Mouse (Mus musculus) MEL (cell line): Measurements from ENCODE around the gene Gamt.

Source experiments
- CTCF ChIP-seq, 3 experiments: IDR thresholded peaks in 2 of 3; conservative IDR thresholded peaks in 1 of 3; 2 replicates each; pipeline ENCODE4 v1.5.1; 2011 to 2012; ENCODE audit warnings: low read length in 3 of 3, low read depth in 2 of 3, mild to moderate bottlenecking in 2 of 3, improper control_type of control experiment in 1 of 3, inconsistent platforms in 1 of 3, mixed read lengths in 1 of 3, moderate library complexity in 1 of 3; ENCODE audit not compliant: control insufficient read depth in 1 of 3, insufficient read depth in 1 of 3, poor library complexity in 1 of 3, severe bottlenecking in 1 of 3
- E2F4 ChIP-seq: IDR thresholded peaks from 2 replicates; pipeline ENCODE4 v1.6.1; 2011; ENCODE audit warnings: low read depth, low read length, improper control_type of control experiment, borderline replicate concordance
- ELF1 ChIP-seq: IDR thresholded peaks from 2 replicates; pipeline ENCODE4 v1.6.1; 2014; ENCODE audit warnings: low read depth, mild to moderate bottlenecking, inconsistent platforms, low read length, improper control_type of control experiment, moderate library complexity
- HCFC1 ChIP-seq: IDR thresholded peaks from 2 replicates; pipeline ENCODE4 v1.6.1; 2012; ENCODE audit warnings: low read depth, mild to moderate bottlenecking, inconsistent platforms, low read length, improper control_type of control experiment, moderate library complexity
- MXI1 ChIP-seq: IDR thresholded peaks from 2 replicates; pipeline ENCODE4 v1.6.1; 2011; ENCODE audit warnings: mild to moderate bottlenecking, low read depth, low read length, improper control_type of control experiment
- MYB ChIP-seq: IDR thresholded peaks from 2 replicates; pipeline ENCODE4 v1.6.1; 2011; ENCODE audit warnings: mild to moderate bottlenecking, low read depth, low read length, improper control_type of control experiment
- NELFE ChIP-seq: IDR thresholded peaks from 2 replicates; pipeline ENCODE4 v1.6.1; 2011; ENCODE audit warnings: low read depth, low read length, improper control_type of control experiment
- NRF1 ChIP-seq: IDR thresholded peaks from 2 replicates; pipeline ENCODE4 v1.6.1; 2014; ENCODE audit warnings: low read depth, mild to moderate bottlenecking, inconsistent platforms, low read length, improper control_type of control experiment, moderate library complexity; ENCODE audit not compliant: poor library complexity, insufficient read depth, severe bottlenecking
- POLR2A ChIP-seq, 2 experiments: IDR thresholded peaks; 2 replicates each; pipeline ENCODE4 v1.6.1; 2011 to 2012; ENCODE audit warnings: low read length in 2 of 2, mild to moderate bottlenecking in 2 of 2, control low read depth in 1 of 2, improper control_type of control experiment in 1 of 2, low read depth in 1 of 2, moderate library complexity in 1 of 2; ENCODE audit not compliant: control insufficient read depth in 1 of 2, insufficient read depth in 1 of 2, poor library complexity in 1 of 2
- SIN3A ChIP-seq: IDR thresholded peaks from 2 replicates; pipeline ENCODE4 v1.6.1; 2012; ENCODE audit warnings: low read length, improper control_type of control experiment, inconsistent platforms
- UBTF ChIP-seq: IDR thresholded peaks from 2 replicates; pipeline ENCODE4 v1.6.1; 2012; ENCODE audit warnings: low read depth, mild to moderate bottlenecking, inconsistent platforms, low read length, improper control_type of control experiment, moderate library complexity, borderline replicate concordance; ENCODE audit not compliant: insufficient read depth
- USF2 ChIP-seq, 2 experiments: IDR thresholded peaks; 2 replicates each; pipeline ENCODE4 v1.6.1; 2011 to 2012; ENCODE audit warnings: improper control_type of control experiment in 2 of 2, low read length in 2 of 2, borderline replicate concordance in 1 of 2, inconsistent platforms in 1 of 2, low read depth in 1 of 2, mild to moderate bottlenecking in 1 of 2; ENCODE audit not compliant: insufficient read depth in 1 of 2
- ZC3H11A ChIP-seq: IDR thresholded peaks from 2 replicates; pipeline ENCODE4 v1.6.1; 2012; ENCODE audit warnings: low read depth, mild to moderate bottlenecking, inconsistent platforms, low read length, improper control_type of control experiment

DNA sequence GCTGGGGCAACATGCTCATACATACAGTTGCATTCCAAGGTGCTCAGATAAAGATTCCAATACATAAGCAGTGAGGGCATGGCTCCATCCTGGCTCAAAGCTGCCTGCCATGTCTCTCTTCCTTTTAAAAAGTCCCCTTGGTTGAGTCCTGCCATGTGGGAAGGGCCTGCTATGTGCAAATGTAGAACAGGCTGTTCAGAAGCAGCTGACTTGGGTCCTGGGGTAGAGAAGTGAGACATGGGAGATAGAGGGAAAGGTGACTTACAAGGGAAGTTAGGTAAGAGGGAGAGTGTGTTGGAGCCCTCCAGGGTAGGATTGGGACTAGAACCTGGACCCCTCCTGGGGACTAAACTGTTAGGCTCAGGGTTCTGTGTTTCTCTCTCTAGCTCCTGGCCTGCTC lies 8.8 kb downstream of the Gamt start:
- TF ChIP-seq UBTF (no peak), SIN3A (no peak), CTCF (IDR thresholded peaks at IDR 0.05 in 2 of 3, conservative IDR thresholded peaks at IDR 0.05 in 1 of 3; ENCODE audit: control insufficient read depth in 1 of 3, insufficient read depth in 1 of 3, low read depth in 2 of 3, low read length in 3 of 3, poor library complexity in 1 of 3, severe bottlenecking in 1 of 3) (no peak), ELF1 (no peak), ZC3H11A (no peak), POLR2A (IDR thresholded peaks at IDR 0.05; ENCODE audit: control insufficient read depth in 1 of 2, insufficient read depth in 1 of 2, low read depth in 1 of 2, low read length in 2 of 2, poor library complexity in 1 of 2) (no peak), E2F4 (no peak), USF2 (IDR thresholded peaks at IDR 0.05; ENCODE audit: borderline replicate concordance in 1 of 2, insufficient read depth in 1 of 2, low read depth in 1 of 2, low read length in 2 of 2) (no peak), NELFE (no peak), MXI1 (no peak), MYB (no peak), NRF1 (no peak), HCFC1 (no peak)
